Mouse (Mus musculus) adrenal gland, adult (tissue): ENCODE measurements around the gene Akap5.
A peak's percentile ranks its signal among the peaks of the same experiment; 100 is the strongest.

Experiments used
- DNase-seq, 2 experiments: peaks; one replicate each; pipeline ENCODE4 v3.0.0; 2022 to 2023; ENCODE audit warnings: low spot score in 1 of 2; ENCODE audit not compliant: inconsistent age in 2 of 2

The Akap5 gene

GRCm38 (mm10) chr12:76324679-76325431 lies at the start of gene Akap5:
Gene Akap5, plus strand, starts transcription at chr12:76324891.
- peak; percentile 49 to 81 for DNase-seq

GRCm38 (mm10) chr12:76278209-76278608 lies 46.5 kb upstream of the Akap5 start:
- DNase-seq: no peak

GRCm38 (mm10) chr12:76280556-76280955 lies 44.1 kb upstream of the Akap5 start:
- DNase-seq: no peak

- peak; percentile 38 to 83 for DNase-seq
Observed at GRCm38 (mm10) chr12:76281111-76281660, 43.5 kb upstream of the Akap5 start.

- peak; percentile 29 to 67 for DNase-seq
Observed at GRCm38 (mm10) chr12:76282132-76282531, 42.6 kb upstream of the Akap5 start.

GRCm38 (mm10) chr12:76282532-76283173 lies 42.0 kb upstream of the Akap5 start:
- DNase-seq: no peak

- no peak for DNase-seq
Observed at GRCm38 (mm10) chr12:76285418-76285817, 39.3 kb upstream of the Akap5 start.

GRCm38 (mm10) chr12:76287986-76288385 lies 36.7 kb upstream of the Akap5 start:
- DNase-seq: no peak

- DNase-seq: no peak
Observed at GRCm38 (mm10) chr12:76288494-76288893, 36.2 kb upstream of the Akap5 start.

GRCm38 (mm10) chr12:76289428-76289827 lies 35.3 kb upstream of the Akap5 start:
- DNase-seq: no peak

- no peak for DNase-seq
Observed at GRCm38 (mm10) chr12:76290271-76290670, 34.4 kb upstream of the Akap5 start.

- peak; percentile 48 to 84 for DNase-seq
Observed at GRCm38 (mm10) chr12:76293192-76293591, 31.5 kb upstream of the Akap5 start.

GRCm38 (mm10) chr12:76297830-76298229 lies 26.9 kb upstream of the Akap5 start:
- DNase-seq: no peak

- DNase-seq: no peak
Observed at GRCm38 (mm10) chr12:76299361-76299906, 25.3 kb upstream of the Akap5 start.

GRCm38 (mm10) chr12:76300367-76300766 lies 24.3 kb upstream of the Akap5 start:
- DNase-seq: no peak

GRCm38 (mm10) chr12:76303474-76303873 lies 21.2 kb upstream of the Akap5 start:
- DNase-seq: no peak

- no peak for DNase-seq
Observed at GRCm38 (mm10) chr12:76304199-76304598, 20.5 kb upstream of the Akap5 start.

- no peak for DNase-seq
Observed at GRCm38 (mm10) chr12:76305107-76305506, 19.6 kb upstream of the Akap5 start.

GRCm38 (mm10) chr12:76306852-76307561 lies 17.7 kb upstream of the Akap5 start:
- DNase-seq: no peak

GRCm38 (mm10) chr12:76307964-76308363 lies 16.7 kb upstream of the Akap5 start:
- DNase-seq: peak; percentile 19 to 52

- no peak for DNase-seq
Observed at GRCm38 (mm10) chr12:76308436-76308835, 16.3 kb upstream of the Akap5 start.
